Mouse (Mus musculus) effector memory CD4-positive, alpha-beta T cell, adult 5 months (primary cell): Measurements from ENCODE around the gene Smc5. TPM values are rescaled to one million over a fixed set of nuclear protein-coding genes. Genes with fewer than 3 reads are reported as not detected.

Source experiments
- polyA plus RNA-seq: library from polyadenylated mRNA; unstranded; fragments of 100-300 nt; shearing (Covaris generic); gene quantifications from one replicate; pipeline ENCODE4 v1.2.1, GENCODE M21; 2017

Gene Smc5
- 50.0 TPM for polyA plus RNA-seq

GRCm38 (mm10) chr19:23273355-23274053, at the start of gene Smc5:
Gene Smc5 (minus strand): TSS chr19:23273897.

Other genes with a start within 250 kb of the Smc5 start
- 16.0 TPM for gene Klf9, start 132.7 kb downstream of the Smc5 start, polyA plus RNA-seq
- gene Mamdc2, start 174.5 kb upstream of the Smc5 start, polyA plus RNA-seq, result not detected